8 mouse cellular contexts compared by ENCODE assay signal in genomic region chr4:124741376-124742343, GRCm38 (mm10). TPM values are rescaled to one million over a fixed set of nuclear protein-coding genes. Genes with fewer than 3 reads are reported as not detected.
A peak's percentile ranks its signal among the peaks of the same experiment; 100 is the strongest.
DNase-seq lines count a peak whose midpoint lies in the region; ATAC-seq lines count a peak whose summit lies in the region.

Gene Inpp5b, plus strand, starts transcription at chr4:124741850.

- peak; percentile 82 for DNase-seq in ZHBTc4 (ENCODE audit: low read depth, low spot score)
- DNase-seq in cerebellum, postnatal 4 days (ENCODE audit: low spot score in 2 of 2), result peak; percentile 43 to 68
- DNase-seq in gastrocnemius, adult 18-20 months (ENCODE audit: low spot score), result peak; percentile 85
- DNase-seq in layer of hippocampus, postnatal 36 days, result peak; percentile 85 to 88
- peak; percentile 84 for DNase-seq in lung, postnatal 25 days (ENCODE audit: low spot score)
- DNase-seq in retina, embryonic 14.5 days (ENCODE audit: low spot score), result peak; percentile 78
- peak; percentile 76 to 81 for DNase-seq in thymus, postnatal 36 days

- H3K4me3 ChIP-seq in hindbrain, embryonic 15.5 days, result peak within 1 kb of the TSS; percentile 75

- peak within 1 kb of the TSS; percentile 69 for H3K27ac ChIP-seq in hindbrain, embryonic 15.5 days (replicated peaks)

- H3K36me3 ChIP-seq in hindbrain, embryonic 15.5 days, result peaks cover 12% of the 10 kb centered on the region; the same call in 1 of the 2 replicates

- peak within 1 kb of the TSS; percentile 78 for H3K9ac ChIP-seq in hindbrain, embryonic 15.5 days

- H3K9me3 ChIP-seq in hindbrain, embryonic 15.5 days, result no peaks in the 10 kb centered on the region

- ATAC-seq in hindbrain, embryonic 15.5 days (ENCODE audit: low FRiP score, low read depth), result peak; percentile 93

- H3K4me1 ChIP-seq in hindbrain, embryonic 15.5 days (replicated peaks), result peaks cover 24% of the 10 kb centered on the region

- H3K27me3 ChIP-seq in hindbrain, embryonic 15.5 days, result no peaks in the 10 kb centered on the region

- H3K4me2 ChIP-seq in hindbrain, embryonic 15.5 days, result peak within 1 kb of the TSS; percentile 83

- 15% methylated on average over 25 of the region's 25 CpGs for WGBS in hindbrain, embryonic 15.5 days

RNA-seq across cellular contexts. Expression of gene Inpp5b, which starts in this region (rescaled TPM):
- 1 to 10 TPM; 7.4 to 8.1 TPM for total RNA-seq in gastrocnemius, adult 18-20 months (2021)
- 22.9 and 26.1 TPM in 2 replicates for polyA plus RNA-seq in hindbrain, embryonic 15.5 days (2015; fragmentation: Nextera tagmentation; extraction: Ambion mirVana)
- 10 to 100 TPM; 40.9 to 51.4 TPM for total RNA-seq in layer of hippocampus, postnatal 36 days (2021)

Comparison
In these comparisons a context has a peak if more than half of its experiments do, and no peak if none do; other contexts are left out.
1. Peak in every context shown above with its lines: DNase-seq, ATAC-seq, H3K4me3 ChIP-seq and H3K27ac ChIP-seq.
2. RNA of gene Inpp5b (total RNA-seq): 40.9 to 51.4 TPM in layer of hippocampus, postnatal 36 days; 7.4 to 8.1 TPM in gastrocnemius, adult 18-20 months; every median in the first group is over 4 times any median in the second.